Mouse (Mus musculus) ES-Bruce4 (cell line): ENCODE data around the gene Slc7a7. TPM values are rescaled to one million over a fixed set of nuclear protein-coding genes. Genes with fewer than 3 reads are reported as not detected.

Experiments used
- H3K27ac ChIP-seq: 2 replicates; pipeline ENCODE4 v1.5.1; 2012; ENCODE audit warnings: low read length, inconsistent platforms; ENCODE audit not compliant: insufficient read depth
- H3K27me3 ChIP-seq: 2 replicates; pipeline ENCODE4 v1.6.1; 2012; ENCODE audit warnings: mild to moderate bottlenecking, low read length, inconsistent platforms; ENCODE audit not compliant: control insufficient read depth, poor library complexity, insufficient read depth, severe bottlenecking
- H3K36me3 ChIP-seq: 2 replicates; pipeline ENCODE4 v1.6.1; 2012; ENCODE audit warnings: inconsistent platforms, mild to moderate bottlenecking, low read length, moderate library complexity; ENCODE audit not compliant: control insufficient read depth, poor library complexity, insufficient read depth, severe bottlenecking
- H3K4me1 ChIP-seq: one replicate; pipeline ENCODE4 v1.8.1; 2011; ENCODE audit warnings: low read length; ENCODE audit not compliant: control insufficient read depth, insufficient read depth
- H3K4me3 ChIP-seq: 2 replicates; pipeline ENCODE4 v1.5.1; 2011; ENCODE audit warnings: low read depth, mild to moderate bottlenecking, low read length
- H3K9ac ChIP-seq: 2 replicates; pipeline ENCODE4 v1.6.1; 2012; ENCODE audit warnings: low read depth, mild to moderate bottlenecking, inconsistent platforms; ENCODE audit not compliant: poor library complexity, severe bottlenecking
- H3K9me3 ChIP-seq: replicated peaks from 2 replicates; pipeline ENCODE4 v1.6.1; 2012; ENCODE audit warnings: mild to moderate bottlenecking, low read length, inconsistent platforms; ENCODE audit not compliant: control insufficient read depth, poor library complexity, insufficient read depth, severe bottlenecking
- CTCF ChIP-seq: IDR thresholded peaks from one replicate; pipeline ENCODE4 v1.8.1; 2011; ENCODE audit warnings: low read depth, low read length
- EP300 ChIP-seq: IDR thresholded peaks from 2 replicates; pipeline ENCODE4 v1.6.1; 2011; ENCODE audit warnings: low read depth, low read length; ENCODE audit not compliant: insufficient read depth
- POLR2A ChIP-seq: IDR thresholded peaks from one replicate; pipeline ENCODE4 v1.8.1; 2011; ENCODE audit warnings: low read length; ENCODE audit not compliant: insufficient read depth
- polyA plus RNA-seq: library from polyadenylated mRNA; stranded (reverse); fragments of >200 nt; gene quantifications from 2 replicates; pipeline ENCODE4 v1.2.4, GENCODE M21; 2011; ENCODE audit warnings: low read depth; ENCODE audit not compliant: missing spikeins, insufficient read depth, insufficient read length

Slc7a7 gene
- polyA plus RNA-seq, 1 experiment: 46.6 TPM

DNA sequence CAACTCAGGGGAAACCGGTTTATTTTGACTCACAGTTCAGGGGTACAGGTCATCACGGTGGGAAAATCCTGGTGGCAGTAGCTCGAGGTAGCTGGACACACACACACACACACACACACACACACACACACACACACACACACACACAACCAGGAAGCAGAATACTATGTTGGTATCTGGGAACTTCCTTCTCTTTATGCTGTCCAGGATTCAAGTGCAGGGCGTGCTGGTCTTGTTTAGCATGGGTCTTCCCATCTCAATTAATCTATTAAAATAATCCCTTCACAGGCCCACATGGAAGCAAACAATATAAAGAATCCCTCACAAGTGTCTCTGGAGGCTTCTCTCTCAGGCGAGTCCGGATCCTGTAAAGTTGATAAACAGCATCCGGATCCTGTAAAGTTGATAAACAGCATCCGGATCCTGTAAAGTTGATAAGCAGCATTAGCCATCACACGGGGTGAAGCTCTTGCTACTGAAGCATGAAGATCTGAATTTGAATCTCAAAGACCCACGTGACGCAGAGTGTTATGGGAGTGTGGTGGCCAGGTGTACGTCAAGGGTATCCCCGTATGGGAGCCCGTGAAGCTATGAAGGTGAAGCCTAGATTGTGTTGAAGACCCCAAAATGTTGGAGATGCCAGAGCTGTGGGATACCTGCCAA, 40.5 kb upstream of the Slc7a7 start:
- no peak overlapping the region for H3K9ac ChIP-seq
- H3K27me3 ChIP-seq: peaks cover 1% of the 10 kb centered on the region; the same call in 1 of the 2 replicates
- H3K4me3 ChIP-seq: no peak overlapping the region
- H3K36me3 ChIP-seq: no peaks in the 10 kb centered on the region
- TF ChIP-seq CTCF (no peak), POLR2A (no peak), EP300 (no peak)
- no peaks in the 10 kb centered on the region for H3K4me1 ChIP-seq
- H3K9me3 ChIP-seq: no peaks in the 10 kb centered on the region
- H3K27ac ChIP-seq: no peak overlapping the region

DNA sequence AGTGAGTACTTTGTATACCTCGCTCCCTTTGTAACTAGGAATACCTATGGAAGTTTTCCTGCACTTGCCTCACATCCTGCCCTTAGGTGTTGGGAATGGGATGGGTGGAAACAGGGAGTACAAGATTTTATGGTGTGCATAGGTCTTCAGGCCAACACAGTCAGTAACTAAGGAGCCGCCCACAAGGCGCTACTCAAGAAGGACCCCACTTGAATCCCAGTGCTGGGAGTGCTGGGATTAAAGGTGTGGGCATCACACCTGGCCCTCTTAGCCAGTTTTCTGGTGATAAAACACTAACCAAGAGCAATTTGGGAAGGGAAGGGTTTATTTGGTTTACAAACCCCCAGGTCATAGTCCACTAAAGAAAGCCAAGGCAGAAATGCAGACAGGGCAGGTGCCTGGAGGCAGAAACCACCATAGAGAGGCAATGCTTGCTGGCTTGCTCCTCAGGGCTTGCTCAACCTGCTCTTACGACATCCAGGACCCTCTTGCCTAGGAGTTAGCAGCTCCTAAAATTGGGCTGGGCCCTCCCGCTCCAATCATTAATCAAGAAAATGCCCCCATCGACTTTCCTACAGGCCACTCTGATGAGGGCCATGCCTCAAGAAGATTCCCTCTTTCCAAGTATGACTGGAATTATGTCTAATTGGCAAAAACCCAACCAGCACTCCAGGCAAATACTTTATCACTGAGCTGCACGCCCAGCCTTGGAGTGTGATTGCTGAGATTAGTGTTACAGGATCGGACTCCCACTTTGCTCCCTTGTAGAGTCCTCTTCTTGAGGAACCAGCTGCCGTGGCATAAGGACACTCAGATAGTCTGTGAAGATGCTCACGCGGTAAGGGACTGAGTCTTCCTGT, 37.3 kb upstream of the Slc7a7 start:
- no peaks in the 10 kb centered on the region for H3K36me3 ChIP-seq
- H3K4me3 ChIP-seq: no peak overlapping the region
- TF ChIP-seq EP300: no peak
- no peak for TF ChIP-seq POLR2A
- TF ChIP-seq CTCF: no peak
- H3K9ac ChIP-seq: no peak overlapping the region
- no peaks in the 10 kb centered on the region for H3K9me3 ChIP-seq
- H3K27ac ChIP-seq: no peak overlapping the region
- H3K4me1 ChIP-seq: no peaks in the 10 kb centered on the region
- H3K27me3 ChIP-seq: peaks cover 1% of the 10 kb centered on the region; the same call in 1 of the 2 replicates

DNA sequence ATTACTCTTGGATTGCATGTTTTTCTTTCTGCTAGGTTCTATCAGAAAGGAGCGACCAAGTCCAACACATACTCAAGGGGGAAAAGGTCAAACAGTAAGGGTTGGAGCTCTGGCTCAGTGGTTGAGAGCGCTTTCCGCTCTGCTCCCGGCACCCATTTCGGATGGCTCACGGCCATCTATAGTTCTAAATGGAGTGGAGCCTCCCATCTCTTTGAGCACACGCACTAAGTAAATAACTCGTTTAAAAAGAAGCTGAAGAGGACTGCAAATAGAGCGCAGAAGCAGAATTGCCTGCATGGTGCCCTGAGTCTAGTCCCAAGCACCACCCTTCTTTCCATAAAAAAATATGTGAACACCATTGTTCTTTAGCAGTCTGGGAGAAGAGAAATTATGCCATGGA, 36.0 kb upstream of the Slc7a7 start:
- H3K4me3 ChIP-seq: no peak overlapping the region
- H3K36me3 ChIP-seq: no peaks in the 10 kb centered on the region
- no peaks in the 10 kb centered on the region for H3K9me3 ChIP-seq
- H3K27me3 ChIP-seq: peaks cover 1% of the 10 kb centered on the region; the same call in 1 of the 2 replicates
- H3K9ac ChIP-seq: no peak overlapping the region
- no peak overlapping the region for H3K27ac ChIP-seq
- TF ChIP-seq EP300 (no peak), CTCF (no peak), POLR2A (no peak)
- H3K4me1 ChIP-seq: no peaks in the 10 kb centered on the region

DNA sequence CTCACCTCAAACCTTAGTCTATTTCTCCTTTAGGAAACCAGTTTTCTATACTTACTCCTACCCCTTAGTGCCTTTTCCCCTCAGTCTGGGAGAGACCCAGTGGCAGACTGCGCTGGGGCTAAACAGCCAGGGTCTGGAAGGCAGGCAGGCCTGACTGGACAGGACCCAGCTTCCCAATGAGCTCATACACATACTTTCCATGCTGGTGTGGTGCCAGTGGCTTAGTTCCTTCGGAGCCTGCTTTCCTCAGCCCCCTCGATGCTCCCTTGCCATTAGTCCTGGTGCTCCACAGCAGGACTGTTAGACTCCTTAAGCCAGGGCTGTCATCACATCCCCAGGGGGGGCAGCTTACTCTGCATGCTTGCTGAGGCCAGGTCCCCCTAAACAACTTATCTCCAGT, 27.9 kb upstream of the Slc7a7 start:
- TF ChIP-seq POLR2A (no peak), CTCF (no peak), EP300 (no peak)

DNA sequence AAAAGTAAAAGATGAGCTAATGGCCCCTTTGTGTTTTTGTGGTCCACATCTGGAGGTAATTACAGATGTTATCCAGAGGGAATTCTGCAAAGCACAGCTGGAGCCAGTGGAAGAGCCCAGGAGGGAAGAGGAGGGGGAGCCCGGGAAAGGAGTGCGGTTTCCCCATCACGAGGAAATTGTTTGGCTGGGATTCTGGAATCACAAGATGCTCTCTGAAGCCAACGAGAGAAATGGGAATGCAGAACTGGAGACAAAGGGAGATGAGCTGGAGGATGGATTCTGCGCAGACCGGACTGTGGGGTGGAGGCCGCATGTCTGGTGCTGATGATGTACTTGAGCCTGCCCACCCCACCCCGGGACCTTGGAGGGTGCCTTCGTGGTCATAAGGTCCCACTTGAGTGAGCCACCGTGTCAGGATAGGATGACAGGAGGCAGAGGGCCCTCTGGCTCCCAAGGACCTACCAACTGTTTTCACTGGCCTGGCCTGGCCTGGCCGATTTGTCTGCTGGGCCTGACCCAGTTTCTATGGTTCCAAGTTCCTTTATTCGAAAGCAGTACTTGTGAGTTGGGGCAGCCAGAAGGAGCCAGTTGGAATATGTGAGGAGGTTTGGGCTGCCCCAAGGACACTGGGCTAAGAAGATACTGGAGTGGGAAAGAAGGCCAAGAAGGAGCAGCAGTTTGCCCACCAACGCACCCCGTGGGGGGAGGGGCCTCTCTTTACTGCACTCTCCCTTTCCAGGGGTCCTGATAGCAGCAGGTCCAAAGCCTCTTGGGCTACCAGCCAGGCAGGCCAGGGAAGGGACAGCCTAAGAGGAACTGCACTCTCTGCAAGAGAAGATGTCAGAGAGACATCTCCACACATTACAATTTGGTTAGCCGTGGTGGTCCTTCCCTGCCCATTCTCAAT, 26.4 kb upstream of the Slc7a7 start:
- Histone ChIP-seq H3K4me1 (peaks cover 10% of the 10 kb centered on the region), H3K36me3 (no peaks in the 10 kb centered on the region), H3K4me3 (no peak overlapping the region), H3K27me3 (no peaks in the 10 kb centered on the region), H3K27ac (no peak overlapping the region), H3K9ac (no peak overlapping the region), H3K9me3 (no peaks in the 10 kb centered on the region)
- TF ChIP-seq POLR2A (no peak), CTCF (no peak), EP300 (no peak)

More for the DNA sequence above, 27.9 kb upstream of the Slc7a7 start:
- no peak overlapping the region for H3K9ac ChIP-seq
- H3K27me3 ChIP-seq: no peaks in the 10 kb centered on the region
- H3K9me3 ChIP-seq: no peaks in the 10 kb centered on the region
- H3K4me3 ChIP-seq: no peak overlapping the region
- H3K27ac ChIP-seq: no peak overlapping the region
- H3K36me3 ChIP-seq: no peaks in the 10 kb centered on the region
- H3K4me1 ChIP-seq: peaks cover 10% of the 10 kb centered on the region
